Mouse (Mus musculus) myocyte (in vitro differentiated cells): ENCODE measurements around the gene Clic3.

Source experiments
- CEBPB ChIP-seq: IDR thresholded peaks from 2 replicates; pipeline ENCODE4 v1.6.1; 2011; ENCODE audit warnings: mild to moderate bottlenecking, moderate library complexity; ENCODE audit not compliant: poor library complexity, insufficient read depth, severe bottlenecking
- E2F4 ChIP-seq: IDR thresholded peaks from one replicate; pipeline ENCODE4 v1.6.1; 2011; ENCODE audit warnings: mild to moderate bottlenecking, control low read depth, moderate library complexity; ENCODE audit not compliant: insufficient read depth
- MAX ChIP-seq: IDR thresholded peaks from one replicate; pipeline ENCODE4 v1.6.1; 2011; ENCODE audit warnings: low read depth, mild to moderate bottlenecking, control low read depth
- MYOD1 ChIP-seq, 3 experiments: IDR thresholded peaks; one replicate each; pipeline ENCODE4 v1.6.1; 2011; ENCODE audit warnings: control low read depth in 2 of 3, low read depth in 2 of 3, mild to moderate bottlenecking in 2 of 3, moderate library complexity in 1 of 3; ENCODE audit not compliant: insufficient read length in 2 of 3, control insufficient read depth in 1 of 3
- MYOG ChIP-seq, 3 experiments: IDR thresholded peaks; one replicate each; pipeline ENCODE4 v1.6.1; 2011; ENCODE audit warnings: control low read depth in 2 of 3, low read depth in 2 of 3, mild to moderate bottlenecking in 2 of 3; ENCODE audit not compliant: insufficient read length in 2 of 3, control insufficient read depth in 1 of 3, insufficient read depth in 1 of 3
- POLR2A ChIP-seq: IDR thresholded peaks from one replicate; pipeline ENCODE4 v1.6.1; 2011; ENCODE audit warnings: low read depth, mild to moderate bottlenecking, control low read depth, moderate library complexity; ENCODE audit not compliant: insufficient read length
- POLR2AphosphoS2 ChIP-seq: IDR thresholded peaks from one replicate; pipeline ENCODE4 v1.6.1; 2011; ENCODE audit warnings: low read depth, control low read depth; ENCODE audit not compliant: insufficient read length
- REST ChIP-seq: IDR thresholded peaks from one replicate; pipeline ENCODE4 v1.6.1; 2011; ENCODE audit warnings: mild to moderate bottlenecking, control low read depth, moderate library complexity; ENCODE audit not compliant: insufficient read depth, insufficient read length
- TCF12 ChIP-seq: IDR thresholded peaks from one replicate; pipeline ENCODE4 v1.6.1; 2011; ENCODE audit warnings: mild to moderate bottlenecking, control low read depth; ENCODE audit not compliant: poor library complexity, insufficient read depth, severe bottlenecking
- USF1 ChIP-seq: IDR thresholded peaks from one replicate; pipeline ENCODE4 v1.6.1; 2011; ENCODE audit warnings: low read depth, mild to moderate bottlenecking, control low read depth, moderate library complexity

DNA sequence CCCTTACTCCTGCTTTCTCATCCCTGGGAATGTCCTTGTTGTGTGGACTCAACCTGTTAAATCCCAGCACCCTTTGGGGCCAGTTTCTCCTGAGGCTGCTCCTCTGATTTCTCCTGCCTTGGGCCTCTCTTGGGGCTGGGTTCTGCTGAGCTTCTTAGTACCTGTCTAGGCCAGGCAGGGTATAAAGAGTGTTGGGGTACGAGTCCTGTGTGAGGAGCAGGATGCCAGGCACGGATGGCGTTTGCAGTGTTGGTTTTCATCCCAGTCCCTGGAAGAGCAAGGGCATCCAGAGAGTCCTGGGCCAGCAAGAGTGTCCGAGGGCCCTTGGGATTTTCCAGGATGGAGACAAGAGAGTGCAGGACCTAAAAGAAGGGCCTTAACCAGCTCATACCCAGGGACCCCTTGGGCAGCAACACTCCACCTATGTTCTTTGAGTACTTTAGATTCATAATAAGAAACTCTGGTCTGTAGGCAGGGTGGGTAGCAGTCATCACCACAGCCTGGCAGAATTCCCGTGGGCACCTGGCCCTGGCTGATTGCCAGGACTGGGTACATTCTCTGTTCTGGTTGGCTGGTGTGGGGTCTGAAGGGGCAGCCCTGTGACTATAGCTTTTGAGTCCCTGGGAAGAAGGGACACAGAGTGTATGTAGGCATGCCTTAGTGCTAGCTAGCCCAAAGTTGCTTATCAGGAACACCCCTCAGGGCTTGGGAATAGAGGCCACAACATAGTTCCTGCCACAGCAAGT, 27.0 kb upstream of the Clic3 start:
- TF ChIP-seq TCF12: no peak
- no peak for TF ChIP-seq POLR2A
- TF ChIP-seq USF1: no peak
- TF ChIP-seq REST: no peak
- no peak for TF ChIP-seq POLR2AphosphoS2
- TF ChIP-seq CEBPB: no peak
- no peak for TF ChIP-seq E2F4
- no peak for TF ChIP-seq MAX
- TF ChIP-seq MYOG (IDR thresholded peaks at IDR 0.05; ENCODE audit: control insufficient read depth in 1 of 3, insufficient read depth in 1 of 3, insufficient read length in 2 of 3, low read depth in 2 of 3): no peak
- no peak for TF ChIP-seq MYOD1 (IDR thresholded peaks at IDR 0.05; ENCODE audit: control insufficient read depth in 1 of 3, insufficient read length in 2 of 3, low read depth in 2 of 3)
